Mouse (Mus musculus): ENCODE measurements at regions not wholly inside any gene's neighbourhood (a gene's known extent, or its start where the extent isn't known, plus 50 kb on each side); places are given as distances from the start of the nearest gene placed in this dataset.

GRCm38 (mm10) chr6:93230450-93230849, 287.2 kb upstream of the Adamts9 start:
- DNase-seq (ENCODE audit: low spot score), result no peak
- H3K36me3 ChIP-seq (ENCODE audit: control insufficient read depth, insufficient read depth, low read length), result no peaks in the 10 kb centered on the region

GRCm38 (mm10) chr6:93229320-93229719, 286.0 kb upstream of the Adamts9 start:
- ATAC-seq (ENCODE audit: low FRiP score, low read depth) (no peak), DNase-seq (ENCODE audit: low spot score) (no peak)
- no peaks in the 10 kb centered on the region for H3K27me3 ChIP-seq (ENCODE audit: control insufficient read depth, insufficient read depth, low read length)
- 78% methylated on average over 2 of the region's 2 CpGs for WGBS
- peaks cover under 1% of the 10 kb centered on the region for H3K4me1 ChIP-seq (ENCODE audit: control insufficient read depth, insufficient read depth, low read length)
- no peak overlapping the region for H3K27ac ChIP-seq (replicated peaks; ENCODE audit: low read depth, low read length)
- TF ChIP-seq POLR2A (IDR thresholded peaks at IDR 0.05; ENCODE audit: borderline replicate concordance, extremely low read depth, insufficient read depth, insufficient read length), result no peak
- H3K9me3 ChIP-seq (ENCODE audit: control insufficient read depth, low read length), result no peaks in the 10 kb centered on the region
- no peaks in the 10 kb centered on the region for H3K36me3 ChIP-seq (ENCODE audit: control insufficient read depth, insufficient read depth, low read length)
- no peak overlapping the region for H3K4me3 ChIP-seq (replicated peaks; ENCODE audit: low read length)
- no peak overlapping the region for H3K4me2 ChIP-seq (replicated peaks; ENCODE audit: low read depth, low read length, severe bottlenecking)
- no peak overlapping the region for H3K9ac ChIP-seq (ENCODE audit: low read depth, low read length, severe bottlenecking)

More at GRCm38 (mm10) chr6:93230450-93230849, 287.2 kb upstream of the Adamts9 start:
- Histone ChIP-seq H3K4me1 (ENCODE audit: control insufficient read depth, insufficient read depth, low read length) (no peaks in the 10 kb centered on the region), H3K4me3 (replicated peaks; ENCODE audit: low read length) (no peak overlapping the region), H3K9ac (ENCODE audit: low read depth, low read length, severe bottlenecking) (no peak overlapping the region), H3K4me2 (replicated peaks; ENCODE audit: low read depth, low read length, severe bottlenecking) (no peak overlapping the region), H3K27ac (replicated peaks; ENCODE audit: low read depth, low read length) (no peak overlapping the region; the same call in 1 of the 2 replicates), H3K9me3 (ENCODE audit: control insufficient read depth, low read length) (no peaks in the 10 kb centered on the region), H3K27me3 (ENCODE audit: control insufficient read depth, insufficient read depth, low read length) (no peaks in the 10 kb centered on the region)
- 57% methylated on average over 5 of the region's 5 CpGs for WGBS
- ATAC-seq (ENCODE audit: low FRiP score, low read depth), result no peak; the same call in 1 of the 2 replicates
- no peak for TF ChIP-seq POLR2A (IDR thresholded peaks at IDR 0.05; ENCODE audit: borderline replicate concordance, extremely low read depth, insufficient read depth, insufficient read length)

- ATAC-seq (ENCODE audit: low FRiP score, low read depth) (no peak), DNase-seq (ENCODE audit: low spot score) (peak; percentile 14)
- Histone ChIP-seq H3K27ac (replicated peaks; ENCODE audit: low read depth, low read length) (no peak overlapping the region), H3K4me2 (replicated peaks; ENCODE audit: low read depth, low read length, severe bottlenecking) (no peak overlapping the region), H3K36me3 (ENCODE audit: control insufficient read depth, insufficient read depth, low read length) (no peaks in the 10 kb centered on the region), H3K27me3 (ENCODE audit: control insufficient read depth, insufficient read depth, low read length) (no peaks in the 10 kb centered on the region), H3K4me3 (replicated peaks; ENCODE audit: low read length) (no peak overlapping the region), H3K4me1 (ENCODE audit: control insufficient read depth, insufficient read depth, low read length) (peaks cover 7% of the 10 kb centered on the region), H3K9me3 (ENCODE audit: control insufficient read depth, low read length) (no peaks in the 10 kb centered on the region), H3K9ac (ENCODE audit: low read depth, low read length, severe bottlenecking) (no peak overlapping the region)
- no peak for TF ChIP-seq POLR2A (IDR thresholded peaks at IDR 0.05; ENCODE audit: borderline replicate concordance, extremely low read depth, insufficient read depth, insufficient read length)
- 53% methylated on average over 8 of the region's 8 CpGs for WGBS
Measured at GRCm38 (mm10) chr6:93223610-93224550, 280.6 kb upstream of the Adamts9 start.

GRCm38 (mm10) chr6:93218015-93218593, 274.8 kb upstream of the Adamts9 start:
- H3K9me3 ChIP-seq (ENCODE audit: control insufficient read depth, low read length), result no peaks in the 10 kb centered on the region
- H3K27ac ChIP-seq (replicated peaks; ENCODE audit: low read depth, low read length), result 0 out of 2 replicates have a peak overlapping the region, but pooled peaks have one; percentile 38
- H3K4me1 ChIP-seq (ENCODE audit: control insufficient read depth, insufficient read depth, low read length), result peaks cover 14% of the 10 kb centered on the region
- no peak for TF ChIP-seq POLR2A (IDR thresholded peaks at IDR 0.05; ENCODE audit: borderline replicate concordance, extremely low read depth, insufficient read depth, insufficient read length)
- H3K27me3 ChIP-seq (ENCODE audit: control insufficient read depth, insufficient read depth, low read length), result no peaks in the 10 kb centered on the region
- ATAC-seq (ENCODE audit: low FRiP score, low read depth), result no peak
- WGBS, result 45% methylated on average over 4 of the region's 4 CpGs
- H3K4me3 ChIP-seq (replicated peaks; ENCODE audit: low read length), result no peak overlapping the region
- DNase-seq (ENCODE audit: low spot score), result peak; percentile 33
- H3K36me3 ChIP-seq (ENCODE audit: control insufficient read depth, insufficient read depth, low read length), result no peaks in the 10 kb centered on the region
- H3K4me2 ChIP-seq (replicated peaks; ENCODE audit: low read depth, low read length, severe bottlenecking), result no peak overlapping the region
- H3K9ac ChIP-seq (ENCODE audit: low read depth, low read length, severe bottlenecking), result no peak overlapping the region

- no peak overlapping the region for H3K4me3 ChIP-seq (replicated peaks; ENCODE audit: low read length)
- H3K27me3 ChIP-seq (ENCODE audit: control insufficient read depth, insufficient read depth, low read length), result no peaks in the 10 kb centered on the region
- no peak for DNase-seq (ENCODE audit: low spot score)
- 60% methylated on average over 1 of the region's 1 CpGs for WGBS
- TF ChIP-seq POLR2A (IDR thresholded peaks at IDR 0.05; ENCODE audit: borderline replicate concordance, extremely low read depth, insufficient read depth, insufficient read length), result no peak
- no peak overlapping the region for H3K9ac ChIP-seq (ENCODE audit: low read depth, low read length, severe bottlenecking)
- no peaks in the 10 kb centered on the region for H3K4me1 ChIP-seq (ENCODE audit: control insufficient read depth, insufficient read depth, low read length)
- H3K36me3 ChIP-seq (ENCODE audit: control insufficient read depth, insufficient read depth, low read length), result no peaks in the 10 kb centered on the region
- no peak overlapping the region for H3K4me2 ChIP-seq (replicated peaks; ENCODE audit: low read depth, low read length, severe bottlenecking)
- no peak for ATAC-seq (ENCODE audit: low FRiP score, low read depth)
- no peaks in the 10 kb centered on the region for H3K9me3 ChIP-seq (ENCODE audit: control insufficient read depth, low read length)
- H3K27ac ChIP-seq (replicated peaks; ENCODE audit: low read depth, low read length), result no peak overlapping the region
Measured at GRCm38 (mm10) chr6:93200886-93201285, 257.6 kb upstream of the Adamts9 start.
